In the genomic region with DNA sequence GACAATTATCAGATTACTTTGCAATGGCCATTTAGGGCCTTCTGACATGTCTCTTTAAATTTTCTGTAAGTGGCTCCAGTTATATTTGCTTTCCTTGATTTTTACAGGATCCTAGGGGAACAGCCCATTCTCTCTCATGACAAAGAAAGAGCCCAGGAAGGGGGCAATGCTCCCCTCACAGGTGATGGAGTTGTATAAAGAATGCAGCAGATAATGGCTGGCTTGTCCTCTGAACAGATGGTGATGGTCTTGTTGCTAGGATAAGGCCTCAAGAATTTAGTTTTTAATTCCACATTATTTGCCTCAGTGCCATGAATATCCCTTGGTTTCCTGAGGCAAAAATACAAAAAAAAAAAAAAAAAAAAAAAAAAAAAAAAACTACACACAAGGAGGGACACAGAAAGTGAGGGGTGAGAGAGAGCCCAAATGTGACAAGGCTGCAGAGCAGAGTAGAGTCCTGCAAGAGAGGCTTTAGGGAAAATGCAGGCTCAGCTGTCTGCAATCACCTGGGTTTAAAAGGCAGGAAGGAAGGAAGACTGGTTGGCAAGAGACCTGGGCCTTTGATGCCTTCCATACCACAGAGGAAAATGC, we compare ENCODE assay signal across 31 mouse cellular contexts.
DNase-seq lines count a peak whose midpoint lies in the region; ATAC-seq lines count a peak whose summit lies in the region.
"Had no signal": no experiment of that assay in that cellular context is flagged by ENCODE, and none has a peak within 500 bp of the region (broad histone marks: within the 10 kb centered on the region; RNA-seq: fewer than 3 reads in every experiment).

No protein-coding gene starts in this region.

- H3K27ac ChIP-seq in forebrain, embryonic 14.5 days (ENCODE audit: low read depth, low read length), result no peak overlapping the region
- no peak overlapping the region for H3K27ac ChIP-seq in forebrain, embryonic 10.5 days
- peak overlapping the region; percentile 26; the same call in 1 of the 2 replicates for H3K27ac ChIP-seq in midbrain, embryonic 12.5 days (replicated peaks)
- no peak overlapping the region for H3K27ac ChIP-seq in midbrain, embryonic 16.5 days (ENCODE audit: low read length)
- peak overlapping the region; percentile 57; the same call in 1 of the 2 replicates for H3K27ac ChIP-seq in hindbrain, embryonic 12.5 days
- peak overlapping the region; percentile 24; the same call in 1 of the 2 replicates for H3K27ac ChIP-seq in neural tube, embryonic 13.5 days (replicated peaks)
- H3K27ac ChIP-seq: forebrain, embryonic 13.5 days; layer of hippocampus, adult 2 months; limb, embryonic 12.5 days; liver, embryonic 12.5 days had no signal

- peak; percentile 16 for DNase-seq in forebrain, embryonic 14.5 days (ENCODE audit: low spot score)
- no peak for DNase-seq in forebrain, embryonic 10.5 days (ENCODE audit: extremely low spot score, low spot score)
- DNase-seq in frontal cortex, postnatal 25 days (ENCODE audit: low spot score in 2 of 2), result no peak
- DNase-seq: adrenal gland, adult 2 months; B cell, adult 2 months; cerebellum, adult 11-12 months; cerebellum, postnatal 14 days; gastrocnemius, postnatal 25 days; heart, adult 18-20 months; heart, postnatal 10 days; kidney, postnatal 25 days; layer of hippocampus, postnatal 36 days; lung, adult 2 months; lung, postnatal 14 days; right cerebral cortex, adult 18-20 months; right cerebral cortex, postnatal 4 days; thymus, adult 18-20 months; thymus, postnatal 36 days had no signal

- no peaks in the 10 kb centered on the region for H3K27me3 ChIP-seq in forebrain, embryonic 14.5 days (replicated peaks; ENCODE audit: control insufficient read depth, insufficient read depth, low read length)
- H3K27me3 ChIP-seq in forebrain, embryonic 10.5 days (ENCODE audit: poor library complexity, severe bottlenecking), result no peaks in the 10 kb centered on the region
- H3K27me3 ChIP-seq in midbrain, embryonic 12.5 days, result no peaks in the 10 kb centered on the region
- H3K27me3 ChIP-seq in midbrain, embryonic 16.5 days (ENCODE audit: control insufficient read depth, insufficient read depth, low read depth, low read length), result no peaks in the 10 kb centered on the region
- H3K27me3 ChIP-seq in hindbrain, embryonic 12.5 days, result no peaks in the 10 kb centered on the region
- H3K27me3 ChIP-seq in neural tube, embryonic 13.5 days, result no peaks in the 10 kb centered on the region
- H3K27me3 ChIP-seq: CH12.LX; forebrain, embryonic 13.5 days; heart, embryonic 12.5 days; limb, embryonic 12.5 days; liver, embryonic 12.5 days; Patski had no signal

- H3K4me1 ChIP-seq in forebrain, embryonic 14.5 days (ENCODE audit: control insufficient read depth, insufficient read depth, low read length), result no peaks in the 10 kb centered on the region
- peaks cover 21% of the 10 kb centered on the region for H3K4me1 ChIP-seq in forebrain, embryonic 10.5 days
- H3K4me1 ChIP-seq in midbrain, embryonic 12.5 days, result peaks cover 5% of the 10 kb centered on the region; the same call in 1 of the 2 replicates
- H3K4me1 ChIP-seq in midbrain, embryonic 16.5 days (ENCODE audit: control insufficient read depth, insufficient read depth, low read length), result no peaks in the 10 kb centered on the region
- H3K4me1 ChIP-seq in hindbrain, embryonic 12.5 days, result 0 out of 2 replicates have a peak, but pooled peaks cover 7% of the 10 kb centered on the region
- H3K4me1 ChIP-seq in neural tube, embryonic 13.5 days (replicated peaks), result peaks cover 8% of the 10 kb centered on the region
- H3K4me1 ChIP-seq: heart, embryonic 12.5 days; liver, embryonic 12.5 days had no signal

- H3K4me2 ChIP-seq in forebrain, embryonic 14.5 days (ENCODE audit: low read length), result no peak overlapping the region
- no peak overlapping the region for H3K4me2 ChIP-seq in midbrain, embryonic 12.5 days (replicated peaks)
- no peak overlapping the region for H3K4me2 ChIP-seq in midbrain, embryonic 16.5 days (ENCODE audit: low read length)
- H3K4me2 ChIP-seq in hindbrain, embryonic 12.5 days (replicated peaks), result no peak overlapping the region
- no peak overlapping the region for H3K4me2 ChIP-seq in neural tube, embryonic 13.5 days
- H3K4me2 ChIP-seq: forebrain, embryonic 13.5 days; heart, embryonic 12.5 days; limb, embryonic 12.5 days; liver, embryonic 12.5 days had no signal

- no peaks in the 10 kb centered on the region for H3K9me3 ChIP-seq in forebrain, embryonic 14.5 days (replicated peaks; ENCODE audit: control insufficient read depth, low read length)
- H3K9me3 ChIP-seq in forebrain, embryonic 10.5 days, result no peaks in the 10 kb centered on the region
- no peaks in the 10 kb centered on the region for H3K9me3 ChIP-seq in midbrain, embryonic 12.5 days
- no peaks in the 10 kb centered on the region for H3K9me3 ChIP-seq in midbrain, embryonic 16.5 days (replicated peaks; ENCODE audit: control insufficient read depth, low read length, poor library complexity, severe bottlenecking)
- no peaks in the 10 kb centered on the region for H3K9me3 ChIP-seq in hindbrain, embryonic 12.5 days (replicated peaks)
- no peaks in the 10 kb centered on the region for H3K9me3 ChIP-seq in neural tube, embryonic 13.5 days
- H3K9me3 ChIP-seq: forebrain, embryonic 13.5 days; G1E; heart, embryonic 12.5 days; limb, embryonic 12.5 days; liver, embryonic 12.5 days had no signal

- no peaks in the 10 kb centered on the region for H3K36me3 ChIP-seq in forebrain, embryonic 14.5 days (ENCODE audit: control insufficient read depth, insufficient read depth, low read length)
- no peaks in the 10 kb centered on the region for H3K36me3 ChIP-seq in forebrain, embryonic 10.5 days (replicated peaks)
- H3K36me3 ChIP-seq in midbrain, embryonic 12.5 days, result no peaks in the 10 kb centered on the region
- no peaks in the 10 kb centered on the region for H3K36me3 ChIP-seq in midbrain, embryonic 16.5 days (ENCODE audit: control insufficient read depth, insufficient read depth, low read length)
- no peaks in the 10 kb centered on the region for H3K36me3 ChIP-seq in hindbrain, embryonic 12.5 days
- H3K36me3 ChIP-seq in neural tube, embryonic 13.5 days, result no peaks in the 10 kb centered on the region
- H3K36me3 ChIP-seq: G1E; heart, embryonic 12.5 days; limb, embryonic 12.5 days; liver, embryonic 12.5 days had no signal

- no peak overlapping the region for H3K9ac ChIP-seq in forebrain, embryonic 14.5 days (ENCODE audit: low read length)
- no peak overlapping the region for H3K9ac ChIP-seq in midbrain, embryonic 12.5 days (replicated peaks)
- no peak overlapping the region for H3K9ac ChIP-seq in midbrain, embryonic 16.5 days (ENCODE audit: low read depth, low read length)
- no peak overlapping the region for H3K9ac ChIP-seq in hindbrain, embryonic 12.5 days
- H3K9ac ChIP-seq in neural tube, embryonic 13.5 days, result no peak overlapping the region
- H3K9ac ChIP-seq: forebrain, embryonic 13.5 days; heart, embryonic 12.5 days; limb, embryonic 12.5 days; liver, embryonic 12.5 days had no signal

- 0 out of 2 replicates have a peak, but pooled peaks have one; percentile 18 for ATAC-seq in forebrain, embryonic 14.5 days
- ATAC-seq in midbrain, embryonic 12.5 days (ENCODE audit: low FRiP score, low read depth), result peak; percentile 78
- no peak for ATAC-seq in midbrain, embryonic 16.5 days
- peak; percentile 77 for ATAC-seq in hindbrain, embryonic 12.5 days (ENCODE audit: low FRiP score)
- peak; percentile 53 for ATAC-seq in neural tube, embryonic 13.5 days (ENCODE audit: low read depth)
- ATAC-seq: forebrain, embryonic 13.5 days; intestine, postnatal 0 days; liver, embryonic 12.5 days; Patski had no signal

- no peak overlapping the region for H3K4me3 ChIP-seq in forebrain, embryonic 14.5 days (ENCODE audit: low read depth, low read length)
- no peak overlapping the region for H3K4me3 ChIP-seq in forebrain, embryonic 10.5 days
- H3K4me3 ChIP-seq in midbrain, embryonic 12.5 days, result no peak overlapping the region
- H3K4me3 ChIP-seq in midbrain, embryonic 16.5 days (ENCODE audit: low read depth, low read length), result no peak overlapping the region
- H3K4me3 ChIP-seq in hindbrain, embryonic 12.5 days, result no peak overlapping the region
- no peak overlapping the region for H3K4me3 ChIP-seq in neural tube, embryonic 13.5 days
- H3K4me3 ChIP-seq: forebrain, embryonic 13.5 days; heart, embryonic 12.5 days; layer of hippocampus, adult 2 months; limb, embryonic 12.5 days; liver, embryonic 12.5 days had no signal

Comparison
In these comparisons a context has a peak if more than half of its experiments do, and no peak if none do; other contexts are left out.
1. H3K27ac ChIP-seq: peak in midbrain, embryonic 12.5 days (single experiment), hindbrain, embryonic 12.5 days (single experiment) and neural tube, embryonic 13.5 days (single experiment); none in forebrain, embryonic 14.5 days (single experiment), forebrain, embryonic 10.5 days (single experiment) and midbrain, embryonic 16.5 days (single experiment).